Mouse (Mus musculus) CH12.LX (cell line): Measurements from ENCODE around the gene Hgf.

ENCODE experiments used
- CHD2 ChIP-seq: IDR thresholded peaks from 2 replicates; pipeline ENCODE4 v1.6.1; 2011; ENCODE audit warnings: low read length, improper control_type of control experiment
- CTCF ChIP-seq, 2 experiments: IDR thresholded peaks in 1 of 2; conservative IDR thresholded peaks in 1 of 2; 2 replicates each; pipeline ENCODE4 v1.5.1; 2011 to 2012; ENCODE audit warnings: low read depth in 2 of 2, low read length in 2 of 2, improper control_type of control experiment in 1 of 2, inconsistent platforms in 1 of 2, mild to moderate bottlenecking in 1 of 2, moderate library complexity in 1 of 2
- EP300 ChIP-seq: IDR thresholded peaks from 2 replicates; pipeline ENCODE4 v1.6.1; 2011; ENCODE audit warnings: low read length, improper control_type of control experiment
- JUN ChIP-seq: IDR thresholded peaks from 2 replicates; pipeline ENCODE4 v1.6.1; 2011; ENCODE audit warnings: low read depth, mild to moderate bottlenecking, low read length, improper control_type of control experiment, moderate library complexity; ENCODE audit not compliant: insufficient read depth
- NRF1 ChIP-seq: IDR thresholded peaks from 2 replicates; pipeline ENCODE4 v1.6.1; 2014; ENCODE audit warnings: low read depth, mild to moderate bottlenecking, inconsistent platforms, low read length, improper control_type of control experiment, moderate library complexity
- POLR2A ChIP-seq: IDR thresholded peaks from 2 replicates; pipeline ENCODE4 v1.6.1; 2011; ENCODE audit warnings: low read depth, mild to moderate bottlenecking, improper control_type of control experiment, low read length
- RAD21 ChIP-seq: IDR thresholded peaks from 2 replicates; pipeline ENCODE4 v1.6.1; 2011; ENCODE audit warnings: low read depth, mild to moderate bottlenecking, low read length, improper control_type of control experiment, moderate library complexity
- SIN3A ChIP-seq: IDR thresholded peaks from 2 replicates; pipeline ENCODE4 v1.6.1; 2012; ENCODE audit warnings: low read length, improper control_type of control experiment, inconsistent platforms
- TCF12 ChIP-seq: IDR thresholded peaks from 2 replicates; pipeline ENCODE4 v1.6.1; 2014; ENCODE audit warnings: low read depth, mild to moderate bottlenecking, inconsistent platforms, low read length, improper control_type of control experiment
- USF2 ChIP-seq: conservative IDR thresholded peaks from 2 replicates; pipeline ENCODE4 v1.6.1; 2011; ENCODE audit warnings: low read depth, low read length, improper control_type of control experiment
- ZNF384 ChIP-seq: IDR thresholded peaks from 2 replicates; pipeline ENCODE4 v1.6.1; 2012; ENCODE audit warnings: low read depth, low read length, improper control_type of control experiment, inconsistent platforms

GRCm38 (mm10) chr5:16531619-16532277, 21.5 kb upstream of the Hgf start:
- TF ChIP-seq RAD21: no peak
- TF ChIP-seq CTCF (conservative IDR thresholded peaks at IDR 0.05 in 1 of 2, IDR thresholded peaks at IDR 0.05 in 1 of 2; ENCODE audit: low read depth in 2 of 2, low read length in 2 of 2): no peak
- no peak for TF ChIP-seq POLR2A
- no peak for TF ChIP-seq EP300
- TF ChIP-seq ZNF384: no peak
- no peak for TF ChIP-seq SIN3A
- TF ChIP-seq JUN: no peak
- no peak for TF ChIP-seq USF2
- no peak for TF ChIP-seq CHD2
- no peak for TF ChIP-seq TCF12
- no peak for TF ChIP-seq NRF1
